Mouse (Mus musculus) ES-E14 (cell line): ENCODE data around the gene Hist1h4i.

Source experiments
- CHD2 ChIP-seq: IDR thresholded peaks from 2 replicates; pipeline ENCODE4 v1.6.1; 2014; ENCODE audit warnings: mild to moderate bottlenecking, low read depth, low read length, inconsistent platforms
- HCFC1 ChIP-seq: IDR thresholded peaks from 2 replicates; pipeline ENCODE4 v1.6.1; 2012; ENCODE audit warnings: low read length, inconsistent platforms, borderline replicate concordance; ENCODE audit not compliant: insufficient read depth
- MAFK ChIP-seq: IDR thresholded peaks from 2 replicates; pipeline ENCODE4 v1.6.1; 2014; ENCODE audit warnings: mild to moderate bottlenecking, low read depth, low read length, inconsistent platforms; ENCODE audit not compliant: insufficient read depth
- ZC3H11A ChIP-seq: IDR thresholded peaks from 2 replicates; pipeline ENCODE4 v1.6.1; 2012; ENCODE audit warnings: low read depth, mild to moderate bottlenecking, inconsistent platforms, low read length, borderline replicate concordance
- ZNF384 ChIP-seq: IDR thresholded peaks from 2 replicates; pipeline ENCODE4 v1.6.1; 2012; ENCODE audit warnings: low read depth, low read length, inconsistent platforms

- TF ChIP-seq ZC3H11A (no peak), MAFK (no peak), ZNF384 (peak; percentile 72), HCFC1 (no peak), CHD2 (no peak)
Observed at GRCm38 (mm10) chr13:21997821-21998220, 43.3 kb downstream of the Hist1h4i start.
